Mouse (Mus musculus): ENCODE measurements at regions not wholly inside any gene's neighbourhood (a gene's known extent, or its start where the extent isn't known, plus 50 kb on each side); places are given as distances from the start of the nearest gene placed in this dataset.

- no peaks in the 10 kb centered on the region for H3K36me3 ChIP-seq (ENCODE audit: control insufficient read depth, insufficient read depth, low read length)
- 94% methylated on average over 4 of the region's 4 CpGs for WGBS
- no peak overlapping the region for H3K27ac ChIP-seq (ENCODE audit: insufficient read depth, low read depth, low read length)
- TF ChIP-seq POLR2A (IDR thresholded peaks at IDR 0.05; ENCODE audit: low read depth, low read length) (no peak), CTCF (IDR thresholded peaks at IDR 0.05; ENCODE audit: extremely low read depth, insufficient read length, insufficient replicate concordance, low read depth, low read length) (no peak)
- no peaks in the 10 kb centered on the region for H3K4me1 ChIP-seq (ENCODE audit: control insufficient read depth, insufficient read depth, insufficient read length, low read length)
- H3K27me3 ChIP-seq (ENCODE audit: control insufficient read depth, insufficient read depth, low read length) = no peaks in the 10 kb centered on the region
- no peak overlapping the region for H3K4me3 ChIP-seq (ENCODE audit: low read depth, low read length)
These were observed 189.5 kb downstream of the Zfp462 start for GRCm38 (mm10) chr4:55134339-55134738.

- TF ChIP-seq CTCF (IDR thresholded peaks at IDR 0.05; ENCODE audit: extremely low read depth, insufficient read length, insufficient replicate concordance, low read depth, low read length) (no peak), POLR2A (IDR thresholded peaks at IDR 0.05; ENCODE audit: low read depth, low read length) (no peak)
- WGBS = 65% methylated on average over 4 of the region's 4 CpGs
- Histone ChIP-seq H3K4me3 (ENCODE audit: low read depth, low read length) (no peak overlapping the region), H3K27ac (ENCODE audit: insufficient read depth, low read depth, low read length) (no peak overlapping the region), H3K27me3 (ENCODE audit: control insufficient read depth, insufficient read depth, low read length) (no peaks in the 10 kb centered on the region), H3K36me3 (ENCODE audit: control insufficient read depth, insufficient read depth, low read length) (no peaks in the 10 kb centered on the region), H3K4me1 (ENCODE audit: control insufficient read depth, insufficient read depth, insufficient read length, low read length) (no peaks in the 10 kb centered on the region)
These were observed 189.9 kb downstream of the Zfp462 start for GRCm38 (mm10) chr4:55134791-55135190.

DNA sequence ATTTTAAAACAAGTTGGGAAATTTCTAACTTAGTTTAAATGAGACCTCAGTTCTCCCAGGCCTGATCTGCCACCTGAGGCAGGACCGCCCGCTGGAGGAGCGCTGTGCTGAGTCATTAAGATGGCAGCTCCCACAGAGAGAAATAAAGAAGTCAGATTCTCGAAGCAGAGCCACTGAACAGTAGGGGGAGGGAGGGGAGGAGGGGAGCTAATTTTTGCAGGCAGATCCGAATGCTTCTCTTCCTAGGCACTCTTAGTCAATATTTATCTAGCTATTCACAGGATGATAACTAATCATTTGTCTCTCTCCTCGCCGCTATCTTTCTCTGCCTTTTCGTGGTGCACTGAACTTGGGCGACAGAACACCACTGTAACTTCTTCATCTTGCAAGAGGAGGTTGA is 191.4 kb downstream of the Zfp462 start:
- Histone ChIP-seq H3K4me1 (ENCODE audit: control insufficient read depth, insufficient read depth, insufficient read length, low read length) (no peaks in the 10 kb centered on the region), H3K4me3 (ENCODE audit: low read depth, low read length) (no peak overlapping the region), H3K27me3 (ENCODE audit: control insufficient read depth, insufficient read depth, low read length) (no peaks in the 10 kb centered on the region), H3K36me3 (ENCODE audit: control insufficient read depth, insufficient read depth, low read length) (no peaks in the 10 kb centered on the region), H3K27ac (ENCODE audit: insufficient read depth, low read depth, low read length) (no peak overlapping the region)
- TF ChIP-seq CTCF (IDR thresholded peaks at IDR 0.05; ENCODE audit: extremely low read depth, insufficient read length, insufficient replicate concordance, low read depth, low read length) = no peak
- no peak for TF ChIP-seq POLR2A (IDR thresholded peaks at IDR 0.05; ENCODE audit: low read depth, low read length)
- WGBS = 48% methylated on average over 9 of the region's 9 CpGs

GRCm38 (mm10) chr4:55137781-55138394 is 193.0 kb downstream of the Zfp462 start:
- Histone ChIP-seq H3K4me1 (ENCODE audit: control insufficient read depth, insufficient read depth, insufficient read length, low read length) (no peaks in the 10 kb centered on the region; the same call in 1 of the 2 replicates), H3K4me3 (ENCODE audit: low read depth, low read length) (no peak overlapping the region), H3K27ac (ENCODE audit: insufficient read depth, low read depth, low read length) (no peak overlapping the region), H3K36me3 (ENCODE audit: control insufficient read depth, insufficient read depth, low read length) (no peaks in the 10 kb centered on the region), H3K27me3 (ENCODE audit: control insufficient read depth, insufficient read depth, low read length) (no peaks in the 10 kb centered on the region)
- TF ChIP-seq CTCF (IDR thresholded peaks at IDR 0.05; ENCODE audit: extremely low read depth, insufficient read length, insufficient replicate concordance, low read depth, low read length) (no peak), POLR2A (IDR thresholded peaks at IDR 0.05; ENCODE audit: low read depth, low read length) (no peak)
- 84% methylated on average over 2 of the region's 2 CpGs for WGBS

DNA sequence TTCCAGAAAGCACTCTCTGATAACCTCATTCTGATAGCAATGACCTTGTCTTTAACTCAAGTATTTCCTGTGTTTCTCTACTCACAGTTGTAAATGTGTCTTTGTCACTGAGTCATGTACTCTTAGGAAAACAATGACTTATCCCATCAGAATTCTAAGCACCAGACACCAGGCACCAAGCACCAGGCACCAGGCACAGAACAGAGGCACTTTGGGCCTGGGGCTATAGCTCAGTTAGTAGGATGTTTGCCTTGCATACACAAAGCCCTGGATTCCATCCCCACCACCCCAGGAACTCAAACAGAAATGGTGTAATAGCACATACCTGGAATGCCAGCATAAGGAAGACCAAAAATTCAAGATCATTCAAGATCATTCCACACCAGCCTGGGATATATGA is 196.5 kb downstream of the Zfp462 start:
- no peaks in the 10 kb centered on the region for H3K36me3 ChIP-seq (ENCODE audit: control insufficient read depth, insufficient read depth, low read length)
- TF ChIP-seq POLR2A (IDR thresholded peaks at IDR 0.05; ENCODE audit: low read depth, low read length) (no peak), CTCF (IDR thresholded peaks at IDR 0.05; ENCODE audit: extremely low read depth, insufficient read length, insufficient replicate concordance, low read depth, low read length) (no peak)

DNA sequence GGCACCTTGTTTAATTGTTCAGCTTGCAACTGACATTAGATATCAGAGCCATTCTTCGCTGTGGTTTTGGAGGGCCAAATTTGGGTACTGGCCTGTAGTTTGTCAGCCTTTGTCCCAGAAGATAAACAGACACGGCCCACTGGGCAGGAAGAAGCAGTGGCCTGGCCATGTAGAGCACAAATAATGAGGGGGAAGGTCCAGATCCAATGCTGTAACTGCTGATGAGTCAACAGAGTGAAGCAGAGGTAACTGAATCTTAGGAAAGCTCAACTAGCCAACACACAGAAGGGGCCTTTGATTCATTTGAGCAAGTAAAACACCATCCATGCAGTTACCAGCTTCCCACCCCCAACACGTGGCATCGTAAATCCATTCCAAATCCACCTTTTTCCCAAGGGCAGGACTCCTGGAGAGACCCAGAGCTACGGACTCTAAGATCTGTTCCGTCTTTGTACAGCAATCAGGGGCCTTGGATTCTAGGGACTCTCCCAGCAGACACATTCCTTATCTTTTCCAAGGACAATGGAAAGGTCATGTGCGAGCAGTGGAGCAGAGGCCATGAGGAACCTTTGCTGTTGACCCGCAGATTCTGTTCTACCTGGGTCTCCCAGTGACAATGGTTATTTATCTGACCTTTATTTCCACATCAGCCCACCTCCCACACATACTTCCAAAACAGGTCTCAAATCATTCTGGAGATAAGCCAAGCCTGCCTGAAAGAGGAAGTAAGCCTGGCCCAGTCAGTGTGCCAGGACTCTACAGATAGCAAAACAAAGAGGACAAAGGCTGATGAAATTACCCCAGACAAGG is 197.3 kb downstream of the Zfp462 start:
- Histone ChIP-seq H3K36me3 (ENCODE audit: control insufficient read depth, insufficient read depth, low read length) (no peaks in the 10 kb centered on the region), H3K4me3 (ENCODE audit: low read depth, low read length) (no peak overlapping the region), H3K27me3 (ENCODE audit: control insufficient read depth, insufficient read depth, low read length) (no peaks in the 10 kb centered on the region), H3K4me1 (ENCODE audit: control insufficient read depth, insufficient read depth, insufficient read length, low read length) (no peaks in the 10 kb centered on the region; the same call in 1 of the 2 replicates), H3K27ac (ENCODE audit: insufficient read depth, low read depth, low read length) (no peak overlapping the region)
- 52% methylated on average over 8 of the region's 8 CpGs for WGBS
- TF ChIP-seq POLR2A (IDR thresholded peaks at IDR 0.05; ENCODE audit: low read depth, low read length) (no peak), CTCF (IDR thresholded peaks at IDR 0.05; ENCODE audit: extremely low read depth, insufficient read length, insufficient replicate concordance, low read depth, low read length) (no peak)

More for the DNA sequence above, 196.5 kb downstream of the Zfp462 start:
- Histone ChIP-seq H3K4me1 (ENCODE audit: control insufficient read depth, insufficient read depth, insufficient read length, low read length) (no peaks in the 10 kb centered on the region; the same call in 1 of the 2 replicates), H3K27me3 (ENCODE audit: control insufficient read depth, insufficient read depth, low read length) (no peaks in the 10 kb centered on the region), H3K27ac (ENCODE audit: insufficient read depth, low read depth, low read length) (no peak overlapping the region), H3K4me3 (ENCODE audit: low read depth, low read length) (no peak overlapping the region)

DNA sequence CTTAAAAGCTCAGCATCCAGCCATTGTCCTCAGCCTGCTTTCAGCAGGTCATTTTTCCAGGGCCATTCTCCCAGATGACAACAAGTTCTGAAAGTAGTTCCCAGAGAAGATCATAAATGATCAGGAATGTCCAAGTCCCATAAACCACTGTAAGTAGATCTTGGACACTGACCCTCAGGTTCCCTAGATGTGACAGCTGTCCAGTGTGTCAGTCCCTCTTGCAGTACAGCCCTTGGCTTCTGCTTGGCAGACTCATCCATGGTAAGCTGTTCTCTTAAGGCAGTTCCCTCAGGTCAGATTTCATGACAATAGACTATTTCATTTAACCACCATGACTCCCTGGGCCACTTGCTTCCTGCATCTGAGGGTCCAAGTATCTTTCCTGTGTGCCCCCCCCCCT is 198.6 kb downstream of the Zfp462 start:
- Histone ChIP-seq H3K36me3 (ENCODE audit: control insufficient read depth, insufficient read depth, low read length) (no peaks in the 10 kb centered on the region), H3K27me3 (ENCODE audit: control insufficient read depth, insufficient read depth, low read length) (no peaks in the 10 kb centered on the region), H3K4me1 (ENCODE audit: control insufficient read depth, insufficient read depth, insufficient read length, low read length) (no peaks in the 10 kb centered on the region; the same call in 1 of the 2 replicates), H3K4me3 (ENCODE audit: low read depth, low read length) (no peak overlapping the region), H3K27ac (ENCODE audit: insufficient read depth, low read depth, low read length) (no peak overlapping the region)
- no peak for TF ChIP-seq POLR2A (IDR thresholded peaks at IDR 0.05; ENCODE audit: low read depth, low read length)
- TF ChIP-seq CTCF (IDR thresholded peaks at IDR 0.05; ENCODE audit: extremely low read depth, insufficient read length, insufficient replicate concordance, low read depth, low read length) = no peak

Measured in small intestine, adult 2 months (tissue).